Mouse (Mus musculus) kidney, embryonic 16.5 days (tissue): Measurements from ENCODE around the gene Ttc26. TPM values are rescaled to one million over a fixed set of nuclear protein-coding genes. Genes with fewer than 3 reads are reported as not detected.
A peak's percentile ranks its signal among the peaks of the same experiment; 100 is the strongest.
"Not testable (repeated sequence)": the region's sequence is repeated elsewhere in the genome, so short reads cannot be mapped to it uniquely, and the experiment has no call there.

Experiments
- ATAC-seq: fragments of 200-750 bp; cut with Nextera tagmentation; 2 replicates; pipeline ENCODE4 v1.8.0; 2017; ENCODE audit warnings: moderate TSS enrichment; ENCODE audit not compliant: low FRiP score, low TSS enrichment
- H3K27ac ChIP-seq: fragments of 300-500 bp; sonication (generic); 2 replicates; pipeline ENCODE4 v1.5.1; 2014; ENCODE audit warnings: low read length
- H3K27me3 ChIP-seq: fragments of 300-500 bp; sonication (generic); 2 replicates; pipeline ENCODE4 v1.6.1; 2014; ENCODE audit warnings: low read length, control low read depth, mixed read lengths; ENCODE audit not compliant: insufficient read depth
- H3K36me3 ChIP-seq: fragments of 300-500 bp; sonication (generic); 2 replicates; pipeline ENCODE4 v1.6.1; 2014; ENCODE audit warnings: low read length, control low read depth, mixed read lengths; ENCODE audit not compliant: insufficient read depth
- H3K4me1 ChIP-seq: fragments of 300-500 bp; sonication (generic); 2 replicates; pipeline ENCODE4 v1.6.1; 2014; ENCODE audit warnings: low read length, control low read depth, mixed read lengths; ENCODE audit not compliant: insufficient read depth
- H3K4me2 ChIP-seq: fragments of 300-500 bp; sonication (generic); replicated peaks from 2 replicates; pipeline ENCODE4 v1.6.1; 2014; ENCODE audit warnings: low read depth, low read length
- H3K4me3 ChIP-seq: fragments of 300-500 bp; sonication (generic); 2 replicates; pipeline ENCODE4 v1.5.1; 2014; ENCODE audit warnings: mild to moderate bottlenecking, low read length
- H3K9ac ChIP-seq: fragments of 300-500 bp; sonication (generic); replicated peaks from 2 replicates; pipeline ENCODE4 v1.6.1; 2014; ENCODE audit warnings: low read length
- H3K9me3 ChIP-seq: fragments of 300-500 bp; sonication (generic); 2 replicates; pipeline ENCODE4 v1.6.1; 2016; ENCODE audit warnings: low read length, control low read depth
- WGBS: fragments of 180-500 bp; shearing (Covaris S2); extraction: QIAGEN DNeasy Blood & Tissue Kit; methylation state at CpG from one replicate; pipeline ENCODE4 v1.1.7; 2014; 5-methylcytosine and 5-hydroxymethylcytosine counted together
- polyA plus RNA-seq: library from polyadenylated mRNA; unstranded; fragments of >200 nt; fragmentation: Nextera tagmentation; extraction: Ambion mirVana; gene quantifications from 2 replicates; pipeline ENCODE4 v1.2.1, GENCODE M21; 2015

Gene Ttc26
- polyA plus RNA-seq, 1 experiment from 2014 or later, result 7.9 TPM

DNA sequence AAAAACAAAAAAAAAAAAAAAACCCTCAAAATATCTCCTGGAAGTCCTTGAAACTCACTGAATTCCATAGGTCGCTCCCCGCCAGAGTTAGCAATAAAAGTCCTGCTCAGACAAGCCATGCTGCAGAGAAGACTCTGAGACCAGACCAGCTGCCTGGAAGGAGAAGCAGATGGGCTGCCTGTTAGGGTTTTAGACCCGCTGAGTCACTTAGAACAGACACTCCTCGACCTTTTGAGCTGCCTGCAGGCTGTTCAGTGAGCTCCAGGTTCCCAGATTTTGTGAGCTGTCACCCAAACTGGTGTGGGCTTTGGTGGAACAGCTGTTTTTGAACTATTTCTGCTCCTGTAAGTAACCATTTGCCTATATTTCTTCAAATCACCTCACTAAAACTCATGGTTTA, 17.9 kb upstream of the Ttc26 start:
- WGBS, result 68% methylated on average over 4 of the region's 4 CpGs
- Histone ChIP-seq H3K9me3 (0 out of 2 replicates have a peak, but pooled peaks cover 3% of the 10 kb centered on the region), H3K4me2 (no peak overlapping the region), H3K9ac (no peak overlapping the region), H3K4me3 (no peak overlapping the region), H3K27ac (no peak overlapping the region), H3K36me3 (no peaks in the 10 kb centered on the region), H3K27me3 (no peaks in the 10 kb centered on the region), H3K4me1 (no peaks in the 10 kb centered on the region)
- no peak for ATAC-seq

DNA sequence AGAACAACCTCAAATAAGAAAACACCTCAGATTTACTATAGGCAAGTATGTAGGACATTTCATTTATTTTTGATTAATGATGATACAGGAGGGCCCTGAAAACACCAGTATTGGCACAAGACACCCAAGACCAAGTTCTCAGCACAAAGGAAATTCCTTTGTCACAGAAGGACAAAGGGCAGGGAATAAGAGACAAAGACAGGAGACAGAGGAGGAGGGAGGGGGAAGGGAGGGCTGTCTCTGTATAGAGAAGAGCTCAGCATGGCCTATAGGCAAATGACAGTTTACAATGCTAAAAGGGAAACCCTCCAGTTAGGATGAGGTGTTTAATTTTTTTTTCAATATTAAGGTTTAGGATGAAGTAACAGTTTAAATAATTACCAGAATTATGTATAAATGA, 17.1 kb upstream of the Ttc26 start:
- ATAC-seq, result no peak
- no peaks in the 10 kb centered on the region for H3K36me3 ChIP-seq
- no peak overlapping the region for H3K4me2 ChIP-seq
- H3K9ac ChIP-seq, result no peak overlapping the region
- H3K4me3 ChIP-seq, result no peak overlapping the region
- no peaks in the 10 kb centered on the region for H3K27me3 ChIP-seq
- H3K27ac ChIP-seq, result no peak overlapping the region
- 0 out of 2 replicates have a peak, but pooled peaks cover 3% of the 10 kb centered on the region for H3K9me3 ChIP-seq
- H3K4me1 ChIP-seq, result no peaks in the 10 kb centered on the region

DNA sequence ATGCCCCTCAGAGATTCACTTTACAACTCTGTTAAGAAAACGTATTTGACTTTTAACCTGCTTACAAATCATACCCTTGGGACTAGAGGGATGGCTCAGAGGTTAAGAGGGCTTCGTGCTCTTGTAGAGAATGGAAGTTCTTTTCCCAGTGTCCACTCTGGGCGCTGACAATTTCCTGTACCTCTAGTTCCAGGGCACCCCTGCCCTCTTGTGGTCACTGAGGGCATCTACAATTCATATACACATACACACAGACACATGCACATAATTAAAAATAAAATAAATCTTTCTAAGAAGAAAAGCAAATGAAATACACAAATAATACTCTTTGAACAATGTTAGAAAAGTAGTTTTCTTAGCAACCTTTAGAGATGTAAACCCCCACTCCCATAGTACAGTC, 11.3 kb upstream of the Ttc26 start:
- Histone ChIP-seq H3K4me1 (no peaks in the 10 kb centered on the region), H3K36me3 (no peaks in the 10 kb centered on the region), H3K27me3 (no peaks in the 10 kb centered on the region), H3K4me2 (no peak overlapping the region), H3K9ac (no peak overlapping the region), H3K27ac (no peak overlapping the region), H3K9me3 (peaks cover 11% of the 10 kb centered on the region; the same call in 1 of the 2 replicates), H3K4me3 (no peak overlapping the region)
- 71% methylated on average over 3 of the region's 3 CpGs for WGBS
- no peak for ATAC-seq

DNA sequence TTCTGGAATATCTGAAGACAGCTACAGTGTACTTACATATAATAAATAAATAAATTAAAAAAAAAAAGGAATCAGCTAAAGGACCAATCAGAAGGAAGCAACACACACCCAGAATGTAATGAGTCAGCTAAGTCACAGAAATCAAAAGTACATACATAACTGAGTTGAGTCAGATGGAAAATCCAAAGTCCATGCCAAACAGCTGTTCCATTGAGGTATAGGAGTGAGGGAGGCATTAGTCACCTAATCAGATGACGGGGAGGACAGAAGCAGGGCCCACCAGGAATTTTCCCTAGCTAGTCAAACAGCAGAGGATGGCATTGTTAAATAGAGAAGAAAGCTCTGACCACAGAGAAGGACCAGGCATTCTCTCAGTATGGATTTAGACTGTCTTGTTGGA, 7.0 kb upstream of the Ttc26 start:
- no peak overlapping the region for H3K4me2 ChIP-seq

DNA sequence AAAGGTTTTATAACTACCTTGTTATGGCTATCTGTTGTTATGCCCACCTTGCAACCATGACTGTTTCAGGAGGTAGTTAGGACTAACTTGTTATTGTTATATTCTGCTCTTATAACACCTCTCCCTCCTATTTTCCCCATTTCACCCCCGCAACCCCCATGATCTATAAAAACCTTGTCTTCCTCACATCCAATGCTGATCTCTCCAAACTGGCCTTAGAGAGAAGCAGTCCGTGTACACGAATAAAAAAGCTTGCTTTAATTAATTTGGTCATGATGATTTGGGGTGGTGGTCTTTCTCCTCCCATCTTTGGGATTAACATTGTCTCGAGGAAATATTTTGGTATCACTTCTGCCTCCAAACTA, 523 bp upstream of the Ttc26 start:
- H3K4me2 ChIP-seq, result peak overlapping the region; percentile 83
- H3K9me3 ChIP-seq, result no peaks in the 10 kb centered on the region
- peaks cover 10% of the 10 kb centered on the region for H3K4me1 ChIP-seq
- H3K9ac ChIP-seq, result peak overlapping the region; percentile 82
- H3K4me3 ChIP-seq, result peak overlapping the region; percentile 80
- no peak overlapping the region for H3K27ac ChIP-seq
- no peak for ATAC-seq
- H3K27me3 ChIP-seq, result no peaks in the 10 kb centered on the region
- WGBS, result 3% methylated on average over 4 of the region's 4 CpGs
- peaks cover 6% of the 10 kb centered on the region; the same call in 1 of the 2 replicates for H3K36me3 ChIP-seq

More for the DNA sequence above, 7.0 kb upstream of the Ttc26 start:
- Histone ChIP-seq H3K4me1 (no peaks in the 10 kb centered on the region), H3K9me3 (peaks cover 8% of the 10 kb centered on the region; the same call in 1 of the 2 replicates), H3K36me3 (no peaks in the 10 kb centered on the region), H3K9ac (no peak overlapping the region), H3K4me3 (no peak overlapping the region), H3K27ac (no peak overlapping the region), H3K27me3 (no peaks in the 10 kb centered on the region)
- ATAC-seq, result no peak
- 83% methylated on average over 1 of the region's 1 CpGs for whole genome bisulfite sequencing

- Histone ChIP-seq H3K4me1 (no peaks in the 10 kb centered on the region), H3K27ac (no peak overlapping the region), H3K9me3 (no peaks in the 10 kb centered on the region), H3K4me2 (no peak overlapping the region), H3K4me3 (no peak overlapping the region), H3K36me3 (peaks cover 9% of the 10 kb centered on the region; the same call in 1 of the 2 replicates), H3K27me3 (no peaks in the 10 kb centered on the region), H3K9ac (no peak overlapping the region)
- no peak for ATAC-seq
- WGBS, result 80% methylated on average over 3 of the region's 3 CpGs
Observed at GRCm38 (mm10) chr6:38389671-38390070, 8.4 kb downstream of the Ttc26 start.

- not testable (repeated sequence) for H3K9ac ChIP-seq, H3K9me3 ChIP-seq, H3K27me3 ChIP-seq, ATAC-seq, H3K27ac ChIP-seq, H3K36me3 ChIP-seq
- Histone ChIP-seq H3K4me3 (peak overlapping the region; percentile 97; the same call in 1 of the 2 replicates), H3K4me2 (peak overlapping the region; percentile 83), H3K4me1 (0 out of 2 replicates have a peak, but pooled peaks cover 10% of the 10 kb centered on the region)
- 76% methylated on average over 5 of the region's 5 CpGs for WGBS
Observed at GRCm38 (mm10) chr6:38432457-38432856, 51.2 kb downstream of the Ttc26 start.

- Histone ChIP-seq H3K27ac (peak within 1 kb of the TSS; percentile 98), H3K9me3 (no peaks in the 10 kb centered on the region), H3K4me1 (0 out of 2 replicates have a peak, but pooled peaks cover 10% of the 10 kb centered on the region), H3K27me3 (no peaks in the 10 kb centered on the region), H3K4me3 (peak within 1 kb of the TSS; percentile 97), H3K4me2 (peak within 1 kb of the TSS; percentile 83), H3K9ac (peak within 1 kb of the TSS; percentile 94), H3K36me3 (no peaks in the 10 kb centered on the region)
- peak; percentile 99 for ATAC-seq
- WGBS, result under 1% methylated on average over 64 of the region's 64 CpGs
Observed at GRCm38 (mm10) chr6:38433261-38434033, 52.2 kb downstream of the Ttc26 start, which contains the start of gene Ubn2. Gene Ubn2, plus strand, starts transcription at chr6:38433950.

- peak overlapping the region; percentile 97 for H3K4me3 ChIP-seq
- 0 out of 2 replicates have a peak, but pooled peaks cover 10% of the 10 kb centered on the region for H3K4me1 ChIP-seq
- no peaks in the 10 kb centered on the region for H3K36me3 ChIP-seq
- ATAC-seq, result peak; percentile 81
- peak overlapping the region; percentile 94 for H3K9ac ChIP-seq
- H3K27ac ChIP-seq, result peak overlapping the region; percentile 98
- H3K9me3 ChIP-seq, result no peaks in the 10 kb centered on the region
- under 1% methylated on average over 69 of the region's 118 CpGs for WGBS
- no peaks in the 10 kb centered on the region for H3K27me3 ChIP-seq
- peak overlapping the region; percentile 83 for H3K4me2 ChIP-seq
Observed at GRCm38 (mm10) chr6:38434055-38435023, 53.1 kb downstream of the Ttc26 start.
